Mouse (Mus musculus): ENCODE data around the gene Krt80. TPM values are rescaled to one million over a fixed set of nuclear protein-coding genes. Genes with fewer than 3 reads are reported as not detected.

Krt80 gene
- polyA plus RNA-seq, 2 experiments = 3.3 to 3.8 TPM

GRCm38 (mm10) chr15:101321126-101321525 lies 48.8 kb downstream of the Krt80 start:
- Histone ChIP-seq H3K27me3 (ENCODE audit: control insufficient read depth, insufficient read depth, low read length) (no peaks in the 10 kb centered on the region), H3K36me3 (ENCODE audit: control insufficient read depth, insufficient read depth, low read length) (no peaks in the 10 kb centered on the region), H3K4me1 (ENCODE audit: control insufficient read depth, insufficient read depth, low read length) (peaks cover 4% of the 10 kb centered on the region; the same call in 1 of the 2 replicates), H3K4me3 (replicated peaks; ENCODE audit: low read length) (no peak overlapping the region), H3K4me2 (replicated peaks; ENCODE audit: low read depth, low read length, severe bottlenecking) (no peak overlapping the region), H3K27ac (replicated peaks; ENCODE audit: low read depth, low read length) (no peak overlapping the region), H3K9me3 (ENCODE audit: control insufficient read depth, low read length) (no peaks in the 10 kb centered on the region), H3K9ac (ENCODE audit: low read depth, low read length, severe bottlenecking) (no peak overlapping the region)
- no peak for TF ChIP-seq POLR2A (IDR thresholded peaks at IDR 0.05; ENCODE audit: borderline replicate concordance, extremely low read depth, insufficient read depth, insufficient read length)
- ATAC-seq (ENCODE audit: low FRiP score, low read depth) (no peak), DNase-seq (ENCODE audit: low spot score) (no peak)
- 54% methylated on average over 5 of the region's 5 CpGs for WGBS

- Histone ChIP-seq H3K9ac (ENCODE audit: low read depth, low read length, severe bottlenecking) (no peak overlapping the region), H3K27me3 (ENCODE audit: control insufficient read depth, insufficient read depth, low read length) (no peaks in the 10 kb centered on the region), H3K9me3 (ENCODE audit: control insufficient read depth, low read length) (no peaks in the 10 kb centered on the region), H3K4me1 (ENCODE audit: control insufficient read depth, insufficient read depth, low read length) (peaks cover 4% of the 10 kb centered on the region; the same call in 1 of the 2 replicates), H3K4me3 (replicated peaks; ENCODE audit: low read length) (no peak overlapping the region), H3K36me3 (ENCODE audit: control insufficient read depth, insufficient read depth, low read length) (no peaks in the 10 kb centered on the region), H3K4me2 (replicated peaks; ENCODE audit: low read depth, low read length, severe bottlenecking) (no peak overlapping the region), H3K27ac (replicated peaks; ENCODE audit: low read depth, low read length) (no peak overlapping the region)
- TF ChIP-seq POLR2A (IDR thresholded peaks at IDR 0.05; ENCODE audit: borderline replicate concordance, extremely low read depth, insufficient read depth, insufficient read length) = no peak
- DNase-seq (ENCODE audit: low spot score) (no peak), ATAC-seq (ENCODE audit: low FRiP score, low read depth) (no peak)
- 45% methylated on average over 6 of the region's 6 CpGs for WGBS
Observed at GRCm38 (mm10) chr15:101320618-101321041, 49.3 kb downstream of the Krt80 start.

GRCm38 (mm10) chr15:101320010-101320617 lies 49.8 kb downstream of the Krt80 start:
- 76% methylated on average over 6 of the region's 6 CpGs for WGBS
- TF ChIP-seq POLR2A (IDR thresholded peaks at IDR 0.05; ENCODE audit: borderline replicate concordance, extremely low read depth, insufficient read depth, insufficient read length) = no peak

GRCm38 (mm10) chr15:101318889-101319765 lies 50.8 kb downstream of the Krt80 start:
- no peak for DNase-seq (ENCODE audit: low spot score)
- no peaks in the 10 kb centered on the region for H3K9me3 ChIP-seq (ENCODE audit: control insufficient read depth, low read length)
- H3K27ac ChIP-seq (replicated peaks; ENCODE audit: low read depth, low read length) = no peak overlapping the region
- no peak for TF ChIP-seq POLR2A (IDR thresholded peaks at IDR 0.05; ENCODE audit: borderline replicate concordance, extremely low read depth, insufficient read depth, insufficient read length)
- H3K4me3 ChIP-seq (replicated peaks; ENCODE audit: low read length) = no peak overlapping the region
- no peaks in the 10 kb centered on the region for H3K27me3 ChIP-seq (ENCODE audit: control insufficient read depth, insufficient read depth, low read length)
- 50% methylated on average over 14 of the region's 14 CpGs for WGBS
- H3K36me3 ChIP-seq (ENCODE audit: control insufficient read depth, insufficient read depth, low read length) = no peaks in the 10 kb centered on the region
- no peak overlapping the region for H3K9ac ChIP-seq (ENCODE audit: low read depth, low read length, severe bottlenecking)
- no peak for ATAC-seq (ENCODE audit: low FRiP score, low read depth)
- no peak overlapping the region for H3K4me2 ChIP-seq (replicated peaks; ENCODE audit: low read depth, low read length, severe bottlenecking)
- H3K4me1 ChIP-seq (ENCODE audit: control insufficient read depth, insufficient read depth, low read length) = peaks cover 4% of the 10 kb centered on the region; the same call in 1 of the 2 replicates

More at GRCm38 (mm10) chr15:101320010-101320617, 49.8 kb downstream of the Krt80 start:
- Histone ChIP-seq H3K9me3 (ENCODE audit: control insufficient read depth, low read length) (no peaks in the 10 kb centered on the region), H3K9ac (ENCODE audit: low read depth, low read length, severe bottlenecking) (no peak overlapping the region), H3K4me1 (ENCODE audit: control insufficient read depth, insufficient read depth, low read length) (peaks cover 4% of the 10 kb centered on the region; the same call in 1 of the 2 replicates), H3K4me3 (replicated peaks; ENCODE audit: low read length) (no peak overlapping the region), H3K36me3 (ENCODE audit: control insufficient read depth, insufficient read depth, low read length) (no peaks in the 10 kb centered on the region), H3K27me3 (ENCODE audit: control insufficient read depth, insufficient read depth, low read length) (no peaks in the 10 kb centered on the region), H3K27ac (replicated peaks; ENCODE audit: low read depth, low read length) (no peak overlapping the region), H3K4me2 (replicated peaks; ENCODE audit: low read depth, low read length, severe bottlenecking) (no peak overlapping the region)
- DNase-seq (ENCODE audit: low spot score) (no peak), ATAC-seq (ENCODE audit: low FRiP score, low read depth) (no peak)

- no peak overlapping the region for H3K9ac ChIP-seq (ENCODE audit: low read depth, low read length, severe bottlenecking)
- no peak overlapping the region for H3K4me2 ChIP-seq (replicated peaks; ENCODE audit: low read depth, low read length, severe bottlenecking)
- no peak overlapping the region for H3K27ac ChIP-seq (replicated peaks; ENCODE audit: low read depth, low read length)
- ATAC-seq (ENCODE audit: low FRiP score, low read depth) (no peak), DNase-seq (ENCODE audit: low spot score) (no peak)
- H3K27me3 ChIP-seq (ENCODE audit: control insufficient read depth, insufficient read depth, low read length) = no peaks in the 10 kb centered on the region
- TF ChIP-seq POLR2A (IDR thresholded peaks at IDR 0.05; ENCODE audit: borderline replicate concordance, extremely low read depth, insufficient read depth, insufficient read length) = no peak
- no peaks in the 10 kb centered on the region for H3K36me3 ChIP-seq (ENCODE audit: control insufficient read depth, insufficient read depth, low read length)
- peaks cover 4% of the 10 kb centered on the region; the same call in 1 of the 2 replicates for H3K4me1 ChIP-seq (ENCODE audit: control insufficient read depth, insufficient read depth, low read length)
- WGBS = 69% methylated on average over 2 of the region's 2 CpGs
- H3K9me3 ChIP-seq (ENCODE audit: control insufficient read depth, low read length) = no peaks in the 10 kb centered on the region
- no peak overlapping the region for H3K4me3 ChIP-seq (replicated peaks; ENCODE audit: low read length)
Observed at GRCm38 (mm10) chr15:101317814-101318500, 52.0 kb downstream of the Krt80 start.
